Mouse (Mus musculus) neural tube, embryonic 15.5 days (tissue): ENCODE data around the gene Slc6a12. TPM values are rescaled to one million over a fixed set of nuclear protein-coding genes. Genes with fewer than 3 reads are reported as not detected.

ENCODE experiments used
- ATAC-seq: fragments of 200-750 bp; cut with Nextera tagmentation; 2 replicates; pipeline ENCODE4 v1.8.0; 2017; ENCODE audit warnings: mild to moderate bottlenecking, moderate TSS enrichment, moderate library complexity; ENCODE audit not compliant: low FRiP score
- H3K27ac ChIP-seq: fragments of 300-500 bp; sonication (generic); replicated peaks from 2 replicates; pipeline ENCODE4 v1.5.1; 2015; ENCODE audit warnings: mild to moderate bottlenecking, inconsistent platforms
- H3K27me3 ChIP-seq: fragments of 300-500 bp; sonication (generic); replicated peaks from 2 replicates; pipeline ENCODE4 v1.6.1; 2015; ENCODE audit warnings: inconsistent platforms
- H3K36me3 ChIP-seq: fragments of 300-500 bp; sonication (generic); 2 replicates; pipeline ENCODE4 v1.6.1; 2015; ENCODE audit warnings: inconsistent platforms
- H3K4me1 ChIP-seq: fragments of 300-500 bp; sonication (generic); 2 replicates; pipeline ENCODE4 v1.6.1; 2015; ENCODE audit warnings: inconsistent platforms
- H3K4me2 ChIP-seq: fragments of 300-500 bp; sonication (generic); 2 replicates; pipeline ENCODE4 v1.6.1; 2015; ENCODE audit warnings: inconsistent platforms, mild to moderate bottlenecking, moderate library complexity
- H3K4me3 ChIP-seq: fragments of 300-500 bp; sonication (generic); replicated peaks from 2 replicates; pipeline ENCODE4 v1.5.1; 2015; ENCODE audit warnings: mild to moderate bottlenecking, inconsistent platforms
- H3K9ac ChIP-seq: fragments of 300-500 bp; sonication (generic); replicated peaks from 2 replicates; pipeline ENCODE4 v1.6.1; 2015; ENCODE audit warnings: mild to moderate bottlenecking, inconsistent platforms
- H3K9me3 ChIP-seq: fragments of 300-500 bp; sonication (generic); replicated peaks from 2 replicates; pipeline ENCODE4 v1.6.1; 2016; ENCODE audit warnings: inconsistent platforms
- WGBS: fragments of 180-500 bp; shearing (Covaris S2); methylation state at CpG from one replicate; pipeline ENCODE4 v1.1.7; 2015; ENCODE audit warnings: mixed read lengths; 5-methylcytosine and 5-hydroxymethylcytosine counted together
- polyA plus RNA-seq: library from polyadenylated mRNA; unstranded; fragments of >200 nt; fragmentation: Nextera tagmentation; extraction: Ambion mirVana; gene quantifications from 2 replicates; pipeline ENCODE4 v1.2.1, GENCODE M21; 2015

Gene Slc6a12
- polyA plus RNA-seq: 0.43 and 0.70 TPM in 2 replicates

DNA sequence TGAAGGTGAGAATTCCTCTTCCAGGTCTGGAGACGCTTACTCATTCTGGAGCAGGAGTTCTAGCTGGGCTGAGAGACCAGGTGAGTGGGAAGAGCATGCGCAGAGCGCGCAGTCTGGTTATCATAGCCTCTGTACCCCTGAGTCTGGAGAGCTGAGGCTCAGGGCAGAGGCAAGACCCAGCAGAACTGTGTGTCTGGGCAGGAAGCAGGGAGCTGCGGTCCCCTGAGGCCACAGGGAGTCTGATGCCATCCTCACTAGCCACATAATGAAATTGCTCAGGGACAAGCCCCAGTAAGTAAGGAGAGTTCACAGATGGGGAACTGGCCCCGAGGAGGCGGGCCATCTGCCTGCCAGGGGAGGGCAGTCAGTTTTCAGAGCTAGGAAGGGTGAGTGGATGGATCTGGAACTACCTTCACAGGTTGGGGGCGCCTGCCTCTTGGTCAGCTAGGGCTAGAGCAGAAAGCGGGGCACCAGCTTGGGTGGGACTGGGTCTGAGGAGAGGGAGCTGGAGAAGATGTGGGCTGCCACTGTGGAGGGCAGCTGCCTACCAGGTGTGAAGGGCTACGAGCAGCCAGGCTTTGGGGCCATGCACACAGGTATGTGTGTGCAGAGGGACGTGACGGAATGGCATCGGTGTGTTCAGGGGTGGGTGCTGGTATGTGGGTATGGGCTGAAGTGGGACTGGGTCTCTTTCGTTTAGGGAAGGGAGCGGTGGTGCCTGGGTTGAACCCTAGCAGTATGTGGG, at the start of gene Slc6a12:
Gene Slc6a12, plus strand, starts transcription at position 51 of the 745 bp plus-strand sequence.
- no peaks in the 10 kb centered on the region for H3K9me3 ChIP-seq
- H3K4me2 ChIP-seq: no peak within 1 kb of the TSS
- no peak within 1 kb of the TSS for H3K9ac ChIP-seq
- no peaks in the 10 kb centered on the region for H3K36me3 ChIP-seq
- WGBS: 79% methylated on average over 15 of the region's 15 CpGs
- H3K4me1 ChIP-seq: 0 out of 2 replicates have a peak, but pooled peaks cover 4% of the 10 kb centered on the region
- no peak within 1 kb of the TSS for H3K27ac ChIP-seq
- no peak within 1 kb of the TSS for H3K4me3 ChIP-seq
- no peak; the same call in 1 of the 2 replicates for ATAC-seq
- H3K27me3 ChIP-seq: no peaks in the 10 kb centered on the region

DNA sequence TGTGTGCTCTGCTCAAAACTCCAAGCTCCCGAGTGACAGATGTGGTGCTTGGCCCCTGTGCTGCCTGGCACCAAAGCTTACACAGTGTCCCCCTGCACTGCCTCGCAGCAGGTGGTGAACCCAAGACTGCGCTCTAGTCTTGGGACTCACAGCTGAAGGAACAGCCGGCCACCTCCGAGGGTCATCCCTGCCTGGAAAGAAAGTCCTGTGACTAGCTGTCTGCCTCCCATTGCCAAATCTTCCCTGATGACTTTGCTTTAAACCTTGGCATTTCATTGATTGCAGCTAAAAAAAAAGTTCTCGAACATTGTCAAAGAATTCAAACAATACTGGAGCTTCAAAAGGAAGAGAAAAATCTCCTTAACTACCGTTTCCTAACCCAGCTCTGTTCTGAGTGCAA, 43.6 kb upstream of the Slc6a12 start:
- H3K4me1 ChIP-seq: no peaks in the 10 kb centered on the region
- H3K4me3 ChIP-seq: no peak overlapping the region
- ATAC-seq: no peak
- H3K4me2 ChIP-seq: no peak overlapping the region
- no peaks in the 10 kb centered on the region for H3K9me3 ChIP-seq
- H3K27me3 ChIP-seq: no peaks in the 10 kb centered on the region
- no peak overlapping the region for H3K27ac ChIP-seq
- H3K36me3 ChIP-seq: no peaks in the 10 kb centered on the region
- H3K9ac ChIP-seq: no peak overlapping the region
- 57% methylated on average over 7 of the region's 7 CpGs for WGBS

- H3K27me3 ChIP-seq: no peaks in the 10 kb centered on the region
- 5% methylated on average over 11 of the region's 11 CpGs for WGBS
- H3K36me3 ChIP-seq: no peaks in the 10 kb centered on the region
- no peak within 1 kb of the TSS; the same call in 1 of the 2 replicates for H3K4me2 ChIP-seq
- no peak within 1 kb of the TSS for H3K9ac ChIP-seq
- H3K4me3 ChIP-seq: no peak within 1 kb of the TSS
- H3K4me1 ChIP-seq: no peaks in the 10 kb centered on the region
- no peak for ATAC-seq
- no peak within 1 kb of the TSS for H3K27ac ChIP-seq
- H3K9me3 ChIP-seq: no peaks in the 10 kb centered on the region
These were observed 42.9 kb upstream of the Slc6a12 start, which contains the start of gene Slc6a13 for GRCm38 (mm10) chr6:121299954-121300353. Slc6a13 (plus strand) TSS chr6:121300227.

DNA sequence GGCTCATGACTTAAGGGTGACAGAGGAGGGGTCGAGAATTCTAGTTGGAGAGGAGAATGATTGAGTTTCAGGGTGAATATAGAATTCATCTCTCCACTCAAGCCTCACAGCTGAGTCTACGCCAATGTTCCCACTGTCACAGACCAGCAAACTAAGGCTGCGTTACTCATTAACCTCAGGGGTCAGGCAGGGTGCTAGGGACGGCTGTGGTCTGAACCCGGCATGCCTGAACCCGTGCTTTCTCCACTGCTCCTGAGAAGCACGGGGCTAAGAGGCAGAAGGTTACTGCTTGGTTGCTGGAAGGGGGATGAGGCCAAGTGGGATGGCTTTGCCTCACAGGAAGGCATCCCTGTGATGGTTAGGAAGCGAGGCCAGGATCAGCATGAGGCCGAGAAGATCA, 42.4 kb upstream of the Slc6a12 start:
- no peak for ATAC-seq
- 57% methylated on average over 9 of the region's 9 CpGs for WGBS
- no peaks in the 10 kb centered on the region for H3K27me3 ChIP-seq
- H3K4me2 ChIP-seq: no peak overlapping the region; the same call in 1 of the 2 replicates
- no peak overlapping the region for H3K9ac ChIP-seq
- no peaks in the 10 kb centered on the region for H3K9me3 ChIP-seq
- H3K4me3 ChIP-seq: no peak overlapping the region
- H3K27ac ChIP-seq: no peak overlapping the region
- H3K4me1 ChIP-seq: no peaks in the 10 kb centered on the region
- no peaks in the 10 kb centered on the region for H3K36me3 ChIP-seq

DNA sequence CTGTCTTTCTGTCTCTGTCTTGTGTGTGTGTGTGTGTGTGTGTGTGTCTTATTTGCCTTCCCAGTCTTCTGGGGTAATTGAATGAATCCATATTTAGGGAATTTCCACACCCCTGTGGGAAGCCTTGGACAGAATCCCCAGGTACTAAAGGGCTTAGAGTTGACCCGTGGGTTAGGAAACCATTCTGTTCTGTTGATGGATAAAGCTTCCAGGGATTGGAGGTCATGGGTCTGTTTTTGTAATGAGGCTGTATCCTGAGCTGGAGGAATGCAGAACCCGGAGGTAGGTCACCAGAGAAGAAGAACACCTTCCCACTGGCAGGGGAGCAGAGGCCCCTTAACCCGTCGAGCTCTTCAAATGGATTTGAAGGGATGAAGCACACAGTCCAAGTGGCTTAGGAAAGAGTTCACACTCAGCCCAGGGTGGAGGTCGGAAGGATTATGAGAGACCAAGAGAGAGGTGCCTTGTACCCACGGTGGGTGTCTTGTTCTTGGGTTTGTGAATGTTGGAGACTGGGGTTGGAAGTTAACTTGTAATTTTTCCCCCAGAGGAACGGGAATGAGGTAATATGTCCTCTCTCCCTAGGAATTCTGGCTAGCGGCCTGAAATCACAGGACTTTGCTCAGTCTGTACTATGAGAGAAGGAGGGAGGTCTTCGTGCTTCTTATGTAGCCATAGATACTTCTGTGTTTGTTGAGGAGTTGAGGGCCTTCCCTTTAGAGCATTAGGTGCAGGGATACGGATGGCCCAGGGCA, 39.2 kb upstream of the Slc6a12 start:
- Histone ChIP-seq H3K4me1 (no peaks in the 10 kb centered on the region), H3K9me3 (no peaks in the 10 kb centered on the region), H3K27me3 (no peaks in the 10 kb centered on the region), H3K36me3 (no peaks in the 10 kb centered on the region), H3K9ac (no peak overlapping the region), H3K27ac (no peak overlapping the region), H3K4me3 (no peak overlapping the region), H3K4me2 (no peak overlapping the region)
- ATAC-seq: no peak
- WGBS: 81% methylated on average over 10 of the region's 10 CpGs

DNA sequence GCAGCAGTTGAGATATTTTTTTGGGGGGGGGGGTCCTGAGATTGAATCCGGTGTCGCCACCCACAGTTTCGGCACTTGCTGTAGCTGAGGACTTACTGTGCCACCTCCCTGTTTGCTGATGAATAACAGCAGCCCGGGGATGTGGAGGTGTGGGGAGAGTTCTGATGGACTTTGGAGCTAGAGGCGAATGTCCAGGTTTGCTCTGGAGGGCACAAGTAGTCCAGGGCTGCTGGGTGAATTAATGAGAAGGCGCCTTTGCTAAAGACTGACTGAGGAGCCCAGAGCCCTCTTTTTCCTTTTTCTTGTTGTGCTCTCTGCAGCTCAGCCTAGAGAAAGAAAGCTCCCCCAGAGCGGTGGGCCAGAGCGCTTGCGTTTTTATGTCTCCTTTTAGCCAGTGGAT, 38.2 kb upstream of the Slc6a12 start:
- no peaks in the 10 kb centered on the region for H3K27me3 ChIP-seq
- H3K27ac ChIP-seq: no peak overlapping the region
- H3K9ac ChIP-seq: no peak overlapping the region
- no peaks in the 10 kb centered on the region for H3K9me3 ChIP-seq
- 86% methylated on average over 9 of the region's 9 CpGs for WGBS
- no peaks in the 10 kb centered on the region for H3K4me1 ChIP-seq
- H3K4me3 ChIP-seq: no peak overlapping the region
- no peak overlapping the region for H3K4me2 ChIP-seq
- ATAC-seq: no peak
- H3K36me3 ChIP-seq: no peaks in the 10 kb centered on the region

GRCm38 (mm10) chr6:121305571-121305970, 37.3 kb upstream of the Slc6a12 start:
- H3K9ac ChIP-seq: no peak overlapping the region

DNA sequence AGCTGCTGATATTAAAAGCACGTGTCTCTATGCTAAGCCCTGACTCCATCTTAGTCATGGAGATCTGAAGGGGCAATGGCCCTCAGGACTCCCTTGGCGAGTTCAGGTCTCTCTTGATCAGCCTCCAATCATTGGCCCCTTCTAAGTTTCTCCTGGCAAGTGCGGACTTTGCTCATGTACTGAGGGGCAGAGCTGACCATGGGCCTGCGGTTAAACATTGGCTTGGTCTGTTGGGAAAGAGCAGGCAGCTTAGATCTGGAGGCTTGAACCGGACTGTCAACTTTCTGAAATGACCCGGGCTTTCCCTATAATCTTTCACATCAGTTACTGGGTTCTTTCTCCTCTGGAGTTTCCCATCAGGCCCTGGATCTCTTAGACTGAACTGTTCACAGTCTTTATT, 31.9 kb upstream of the Slc6a12 start:
- ATAC-seq: no peak
- H3K27ac ChIP-seq: no peak overlapping the region
- no peak overlapping the region for H3K4me3 ChIP-seq
- no peaks in the 10 kb centered on the region for H3K36me3 ChIP-seq
- H3K9ac ChIP-seq: no peak overlapping the region
- 89% methylated on average over 6 of the region's 6 CpGs for WGBS
- H3K9me3 ChIP-seq: no peaks in the 10 kb centered on the region
- H3K27me3 ChIP-seq: no peaks in the 10 kb centered on the region
- no peak overlapping the region for H3K4me2 ChIP-seq
- 0 out of 2 replicates have a peak, but pooled peaks cover 2% of the 10 kb centered on the region for H3K4me1 ChIP-seq

More at GRCm38 (mm10) chr6:121305571-121305970, 37.3 kb upstream of the Slc6a12 start:
- H3K9me3 ChIP-seq: no peaks in the 10 kb centered on the region
- H3K4me2 ChIP-seq: no peak overlapping the region
- H3K27me3 ChIP-seq: no peaks in the 10 kb centered on the region
- H3K27ac ChIP-seq: no peak overlapping the region
- no peak overlapping the region for H3K4me3 ChIP-seq
- no peaks in the 10 kb centered on the region for H3K36me3 ChIP-seq
- 91% methylated on average over 3 of the region's 3 CpGs for WGBS
- H3K4me1 ChIP-seq: no peaks in the 10 kb centered on the region
- ATAC-seq: no peak

DNA sequence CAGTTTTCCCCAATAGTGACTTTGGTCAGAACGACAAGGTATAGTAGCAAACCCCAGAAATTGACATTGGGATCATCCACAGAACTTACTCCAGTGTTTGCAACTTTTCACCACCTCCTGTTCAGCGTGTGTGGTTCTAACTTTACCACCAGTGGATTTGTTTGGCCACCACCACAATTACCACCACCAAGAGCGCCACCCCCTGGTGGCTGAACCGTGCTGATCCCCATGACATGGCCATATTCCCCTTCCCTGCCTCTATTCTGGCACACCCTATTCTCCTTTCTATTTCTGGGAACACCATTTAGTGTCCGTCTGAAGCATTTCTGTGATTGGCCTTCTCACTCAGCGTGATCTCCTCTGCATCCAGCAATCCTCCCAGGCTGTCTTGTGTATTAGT, 23.8 kb upstream of the Slc6a12 start:
- no peak for ATAC-seq
- Histone ChIP-seq H3K9ac (no peak overlapping the region), H3K4me2 (no peak overlapping the region), H3K27ac (no peak overlapping the region), H3K4me3 (no peak overlapping the region), H3K36me3 (no peaks in the 10 kb centered on the region), H3K9me3 (no peaks in the 10 kb centered on the region), H3K4me1 (peaks cover 4% of the 10 kb centered on the region; the same call in 1 of the 2 replicates), H3K27me3 (no peaks in the 10 kb centered on the region)
- 64% methylated on average over 6 of the region's 6 CpGs for WGBS

DNA sequence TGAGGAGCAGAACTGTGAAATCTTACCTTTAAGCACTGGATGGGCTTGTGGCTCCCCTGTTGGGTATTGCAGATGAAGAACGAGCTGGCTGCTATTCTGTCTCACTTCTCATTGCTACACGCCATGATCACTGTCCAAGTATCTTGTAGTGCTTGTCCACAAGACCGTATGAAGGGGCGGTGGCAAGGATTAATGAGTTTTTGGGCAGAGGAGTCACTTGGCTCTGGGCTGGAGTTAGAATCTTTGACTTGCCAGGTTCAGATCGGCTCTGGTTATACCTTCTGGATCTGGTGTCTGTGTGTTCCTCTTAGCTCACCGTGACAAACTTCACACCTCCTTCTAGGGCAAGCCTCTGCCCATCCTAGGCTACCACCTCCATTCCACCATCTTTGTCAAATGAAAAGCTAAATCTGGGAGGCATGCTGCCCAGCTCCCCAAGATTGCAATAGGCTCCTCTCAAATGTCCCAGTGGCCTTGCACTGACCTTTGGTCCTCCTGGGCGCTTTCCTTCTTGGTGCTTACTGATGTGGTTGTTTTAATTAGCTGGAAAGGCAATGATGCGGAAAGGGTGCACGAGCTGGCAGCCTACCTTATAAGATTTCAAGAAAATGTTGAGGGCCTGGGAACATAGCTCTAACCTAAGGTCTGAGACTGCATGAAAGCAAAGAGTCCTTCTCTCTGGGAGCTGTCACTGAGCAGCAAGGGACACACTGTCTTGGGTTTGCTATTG, 20.3 kb upstream of the Slc6a12 start:
- Histone ChIP-seq H3K9ac (no peak overlapping the region), H3K9me3 (no peaks in the 10 kb centered on the region), H3K36me3 (no peaks in the 10 kb centered on the region), H3K27ac (no peak overlapping the region), H3K4me1 (no peaks in the 10 kb centered on the region), H3K4me3 (no peak overlapping the region), H3K4me2 (no peak overlapping the region), H3K27me3 (no peaks in the 10 kb centered on the region)
- ATAC-seq: no peak
- 82% methylated on average over 9 of the region's 9 CpGs for WGBS

GRCm38 (mm10) chr6:121325298-121325697, 17.6 kb upstream of the Slc6a12 start:
- 70% methylated on average over 3 of the region's 3 CpGs for WGBS
- no peaks in the 10 kb centered on the region for H3K36me3 ChIP-seq
- ATAC-seq: no peak

More at GRCm38 (mm10) chr6:121325298-121325697, 17.6 kb upstream of the Slc6a12 start:
- Histone ChIP-seq H3K27ac (no peak overlapping the region), H3K9ac (no peak overlapping the region), H3K4me3 (no peak overlapping the region), H3K4me1 (peaks cover 16% of the 10 kb centered on the region), H3K4me2 (no peak overlapping the region), H3K27me3 (no peaks in the 10 kb centered on the region), H3K9me3 (no peaks in the 10 kb centered on the region)
